In the genomic region with DNA sequence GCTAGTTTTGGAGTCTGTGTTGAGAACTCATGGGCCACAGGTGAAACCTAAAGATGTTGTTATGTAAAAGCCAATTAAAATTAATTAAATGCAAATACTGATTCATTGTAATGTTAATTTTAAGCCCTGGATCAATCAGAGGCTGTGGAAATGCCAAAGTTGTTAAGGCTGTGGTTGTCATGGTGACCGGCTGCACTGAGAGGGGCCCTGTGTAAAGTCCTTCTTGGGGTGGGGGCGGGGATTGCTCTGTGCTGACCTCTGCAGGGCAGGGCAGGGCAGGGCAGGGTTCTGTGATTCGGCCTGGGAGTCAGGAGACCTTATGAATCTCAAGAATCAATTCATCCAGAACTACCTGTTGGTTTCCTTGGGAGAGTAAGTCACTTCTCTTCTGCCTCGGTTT, we compare ENCODE assay signal across 9 mouse cellular contexts. TPM values are rescaled to one million over a fixed set of nuclear protein-coding genes. Genes with fewer than 3 reads are reported as not detected.
A peak's percentile ranks its signal among the peaks of the same experiment; 100 is the strongest.
DNase-seq lines count a peak whose midpoint lies in the region; ATAC-seq and TF ChIP-seq lines count a peak whose summit lies in the region.
"Had no signal": no experiment of that assay in that cellular context is flagged by ENCODE, and none has a peak within 500 bp of the region (broad histone marks: within the 10 kb centered on the region; RNA-seq: fewer than 3 reads in every experiment).

No protein-coding gene starts in this region.

- TF ChIP-seq CTCF in E14TG2a.4 (conservative IDR thresholded peaks at IDR 0.05; ENCODE audit: low read length): peak; percentile 79
- TF ChIP-seq CTCF in hindbrain, postnatal 0 days (IDR thresholded peaks at IDR 0.05; ENCODE audit: low read depth): peak; percentile 45

- peaks cover 66% of the 10 kb centered on the region for H3K4me1 ChIP-seq in E14TG2a.4 (replicated peaks; ENCODE audit: low read depth, low read length)
- H3K4me1 ChIP-seq in hindbrain, postnatal 0 days (ENCODE audit: insufficient read depth, low read length): peaks cover 13% of the 10 kb centered on the region; the same call in 1 of the 2 replicates
- peaks cover 26% of the 10 kb centered on the region for H3K4me1 ChIP-seq in midbrain, embryonic 12.5 days

- no peaks in the 10 kb centered on the region for H3K9me3 ChIP-seq in E14TG2a.4 (ENCODE audit: low read length)
- no peaks in the 10 kb centered on the region for H3K9me3 ChIP-seq in hindbrain, postnatal 0 days (ENCODE audit: low read length)
- H3K9me3 ChIP-seq in midbrain, embryonic 12.5 days: no peaks in the 10 kb centered on the region

- no peak overlapping the region for H3K4me2 ChIP-seq in hindbrain, postnatal 0 days (ENCODE audit: low read depth, low read length)
- no peak overlapping the region for H3K4me2 ChIP-seq in midbrain, embryonic 12.5 days (replicated peaks)

- WGBS in hindbrain, postnatal 0 days: 16% methylated on average over 4 of the region's 4 CpGs
- WGBS in midbrain, embryonic 12.5 days: 12% methylated on average over 4 of the region's 4 CpGs

- no peak for ATAC-seq in hindbrain, postnatal 0 days
- peak; percentile 80 for ATAC-seq in midbrain, embryonic 12.5 days (ENCODE audit: low FRiP score, low read depth)
- ATAC-seq in inflammation-experienced regulatory T-cells, adult 6 months: no peak

- H3K4me3 ChIP-seq in E14TG2a.4 (replicated peaks; ENCODE audit: low read length): peak overlapping the region; percentile 32; the same call in 1 of the 2 replicates
- no peak overlapping the region for H3K4me3 ChIP-seq in hindbrain, postnatal 0 days (ENCODE audit: low read length)
- no peak overlapping the region for H3K4me3 ChIP-seq in midbrain, embryonic 12.5 days

- H3K9ac ChIP-seq in hindbrain, postnatal 0 days (replicated peaks; ENCODE audit: low read length): no peak overlapping the region
- no peak overlapping the region for H3K9ac ChIP-seq in midbrain, embryonic 12.5 days (replicated peaks)

- H3K36me3 ChIP-seq in E14TG2a.4 (ENCODE audit: insufficient read depth, low read length): no peaks in the 10 kb centered on the region
- no peaks in the 10 kb centered on the region for H3K36me3 ChIP-seq in hindbrain, postnatal 0 days (ENCODE audit: insufficient read depth, low read length)
- H3K36me3 ChIP-seq in midbrain, embryonic 12.5 days: no peaks in the 10 kb centered on the region

- no peak overlapping the region for H3K27ac ChIP-seq in hindbrain, postnatal 0 days
- H3K27ac ChIP-seq in midbrain, embryonic 12.5 days (replicated peaks): no peak overlapping the region

- peak; percentile 57 for DNase-seq in WW6 (ENCODE audit: low read depth, low spot score)
- DNase-seq in hindbrain, postnatal 0 days (ENCODE audit: low spot score): peak; percentile 39
- DNase-seq in urinary bladder, postnatal 10 days (ENCODE audit: low spot score): no peak
- no peak for DNase-seq in heart, adult 18-20 months
- DNase-seq: adrenal gland, postnatal 14 days; kidney, adult 18-20 months had no signal

- H3K27me3 ChIP-seq in E14TG2a.4 (ENCODE audit: insufficient read depth, low read length): peaks cover 7% of the 10 kb centered on the region; the same call in 1 of the 2 replicates
- no peaks in the 10 kb centered on the region for H3K27me3 ChIP-seq in hindbrain, postnatal 0 days (ENCODE audit: insufficient read depth, low read length)
- no peaks in the 10 kb centered on the region for H3K27me3 ChIP-seq in midbrain, embryonic 12.5 days

RNA-seq across cellular contexts. Expression of gene Hpcal1, which starts 18.8 kb away (rescaled TPM):
- total RNA-seq in hindbrain, postnatal 0 days (2014; rRNA removed): 93.9 and 95.2 TPM in 2 replicates
- 171 and 180 TPM in 2 replicates for polyA plus RNA-seq in hindbrain, postnatal 0 days (2015; fragmentation: Nextera tagmentation; extraction: Ambion mirVana)
- polyA plus RNA-seq in midbrain, embryonic 12.5 days (2016; fragmentation: Nextera tagmentation; extraction: Ambion mirVana): 33.9 and 35.6 TPM in 2 replicates
- polyA plus RNA-seq in inflammation-experienced regulatory T-cells, adult 6 months (2017; shearing (Covaris generic)): 100 to 1,000 TPM in 1 of 3 experiments, 10 to 100 TPM in 2; 55.6 to 103 (median 69.5) TPM
- 10 to 100 TPM; 18.7 to 20.6 TPM for total RNA-seq in heart, adult 18-20 months (2021)

Comparison
In these comparisons a context has a peak if more than half of its experiments do, and no peak if none do; other contexts are left out.
1. DNase-seq: peak in WW6 (single experiment) and hindbrain, postnatal 0 days (single experiment); none in urinary bladder, postnatal 10 days (single experiment) and heart, adult 18-20 months (0 of 2).